Mouse (Mus musculus): Measurements from ENCODE around the gene Tcf3. TPM values are rescaled to one million over a fixed set of nuclear protein-coding genes. Genes with fewer than 3 reads are reported as not detected.
A peak's percentile ranks its signal among the peaks of the same experiment; 100 is the strongest.

The Tcf3 gene
- total and polyA plus RNA-seq, 2 experiments: 6.4 to 20.2 TPM

- Histone ChIP-seq H3K27ac (replicated peaks; ENCODE audit: insufficient read depth, low read depth, low read length) (no peak overlapping the region), H3K79me2 (ENCODE audit: control insufficient read depth, insufficient read depth, low read length) (no peaks in the 10 kb centered on the region), H3K9ac (ENCODE audit: low read depth, low read length) (no peak overlapping the region), H3K4me1 (ENCODE audit: control insufficient read depth, insufficient read depth, low read length) (peaks cover 7% of the 10 kb centered on the region; the same call in 1 of the 2 replicates), H3K36me3 (ENCODE audit: control insufficient read depth, insufficient read depth, low read length) (no peaks in the 10 kb centered on the region), H3K4me3 (ENCODE audit: insufficient read depth, low read depth, low read length) (no peak overlapping the region), H3K27me3 (ENCODE audit: control insufficient read depth, insufficient read depth, low read length) (no peaks in the 10 kb centered on the region)
- DNase-seq (ENCODE audit: extremely low read depth, low read depth, low spot score): peak; percentile 18
- 89% methylated on average over 7 of the region's 8 CpGs for WGBS
- TF ChIP-seq POLR2A (IDR thresholded peaks at IDR 0.05; ENCODE audit: extremely low read depth, insufficient read depth, low read length) (no peak), CTCF (IDR thresholded peaks at IDR 0.05; ENCODE audit: low read depth, low read length) (no peak)
Measured at GRCm38 (mm10) chr10:80443575-80444278, 10.3 kb upstream of the Tcf3 start.

- no peaks in the 10 kb centered on the region for H3K36me3 ChIP-seq (ENCODE audit: control insufficient read depth, insufficient read depth, low read length)
- no peak for DNase-seq (ENCODE audit: extremely low read depth, low read depth, low spot score)
- no peak overlapping the region for H3K27ac ChIP-seq (replicated peaks; ENCODE audit: insufficient read depth, low read depth, low read length)
- TF ChIP-seq POLR2A (IDR thresholded peaks at IDR 0.05; ENCODE audit: extremely low read depth, insufficient read depth, low read length) (no peak), CTCF (IDR thresholded peaks at IDR 0.05; ENCODE audit: low read depth, low read length) (no peak)
- peaks cover 10% of the 10 kb centered on the region; the same call in 1 of the 2 replicates for H3K4me1 ChIP-seq (ENCODE audit: control insufficient read depth, insufficient read depth, low read length)
- no peak overlapping the region for H3K9ac ChIP-seq (ENCODE audit: low read depth, low read length)
- WGBS: 80% methylated on average over 2 of the region's 2 CpGs
- H3K4me3 ChIP-seq (ENCODE audit: insufficient read depth, low read depth, low read length): no peak overlapping the region
- H3K79me2 ChIP-seq (ENCODE audit: control insufficient read depth, insufficient read depth, low read length): no peaks in the 10 kb centered on the region
- H3K27me3 ChIP-seq (ENCODE audit: control insufficient read depth, insufficient read depth, low read length): no peaks in the 10 kb centered on the region
Measured at GRCm38 (mm10) chr10:80442989-80443388, 9.5 kb upstream of the Tcf3 start.

GRCm38 (mm10) chr10:80441598-80441997 lies 8.2 kb upstream of the Tcf3 start:
- peak overlapping the region; percentile 74 for H3K27ac ChIP-seq (replicated peaks; ENCODE audit: insufficient read depth, low read depth, low read length)
- H3K36me3 ChIP-seq (ENCODE audit: control insufficient read depth, insufficient read depth, low read length): no peaks in the 10 kb centered on the region
- no peaks in the 10 kb centered on the region for H3K27me3 ChIP-seq (ENCODE audit: control insufficient read depth, insufficient read depth, low read length)
- 47% methylated on average over 8 of the region's 8 CpGs for WGBS
- TF ChIP-seq CTCF (IDR thresholded peaks at IDR 0.05; ENCODE audit: low read depth, low read length) (peak; percentile 48), POLR2A (IDR thresholded peaks at IDR 0.05; ENCODE audit: extremely low read depth, insufficient read depth, low read length) (no peak)
- peak; percentile 83 for DNase-seq (ENCODE audit: extremely low read depth, low read depth, low spot score)
- no peak overlapping the region; the same call in 1 of the 2 replicates for H3K9ac ChIP-seq (ENCODE audit: low read depth, low read length)
- no peak overlapping the region for H3K4me3 ChIP-seq (ENCODE audit: insufficient read depth, low read depth, low read length)
- peaks cover 13% of the 10 kb centered on the region for H3K4me1 ChIP-seq (ENCODE audit: control insufficient read depth, insufficient read depth, low read length)
- no peaks in the 10 kb centered on the region for H3K79me2 ChIP-seq (ENCODE audit: control insufficient read depth, insufficient read depth, low read length)

- no peaks in the 10 kb centered on the region for H3K79me2 ChIP-seq (ENCODE audit: control insufficient read depth, insufficient read depth, low read length)
- no peak overlapping the region for H3K27ac ChIP-seq (replicated peaks; ENCODE audit: insufficient read depth, low read depth, low read length)
- H3K4me3 ChIP-seq (ENCODE audit: insufficient read depth, low read depth, low read length): no peak overlapping the region
- peaks cover 13% of the 10 kb centered on the region for H3K4me1 ChIP-seq (ENCODE audit: control insufficient read depth, insufficient read depth, low read length)
- no peaks in the 10 kb centered on the region for H3K36me3 ChIP-seq (ENCODE audit: control insufficient read depth, insufficient read depth, low read length)
- DNase-seq (ENCODE audit: extremely low read depth, low read depth, low spot score): no peak
- H3K27me3 ChIP-seq (ENCODE audit: control insufficient read depth, insufficient read depth, low read length): no peaks in the 10 kb centered on the region
- H3K9ac ChIP-seq (ENCODE audit: low read depth, low read length): no peak overlapping the region
- TF ChIP-seq POLR2A (IDR thresholded peaks at IDR 0.05; ENCODE audit: extremely low read depth, insufficient read depth, low read length): no peak
- TF ChIP-seq CTCF (IDR thresholded peaks at IDR 0.05; ENCODE audit: low read depth, low read length): no peak
Measured at GRCm38 (mm10) chr10:80440031-80440430, 6.6 kb upstream of the Tcf3 start.

GRCm38 (mm10) chr10:80437973-80438372 lies 4.5 kb upstream of the Tcf3 start:
- peak overlapping the region; percentile 67 for H3K27ac ChIP-seq (replicated peaks; ENCODE audit: insufficient read depth, low read depth, low read length)
- no peaks in the 10 kb centered on the region for H3K36me3 ChIP-seq (ENCODE audit: control insufficient read depth, insufficient read depth, low read length)
- H3K27me3 ChIP-seq (ENCODE audit: control insufficient read depth, insufficient read depth, low read length): no peaks in the 10 kb centered on the region
- TF ChIP-seq CTCF (IDR thresholded peaks at IDR 0.05; ENCODE audit: low read depth, low read length) (no peak), POLR2A (IDR thresholded peaks at IDR 0.05; ENCODE audit: extremely low read depth, insufficient read depth, low read length) (no peak)
- peak overlapping the region; percentile 24; the same call in 1 of the 2 replicates for H3K9ac ChIP-seq (ENCODE audit: low read depth, low read length)
- H3K79me2 ChIP-seq (ENCODE audit: control insufficient read depth, insufficient read depth, low read length): peaks cover 4% of the 10 kb centered on the region; the same call in 1 of the 2 replicates
- 20% methylated on average over 4 of the region's 4 CpGs for WGBS
- DNase-seq (ENCODE audit: extremely low read depth, low read depth, low spot score): peak; percentile 76
- H3K4me3 ChIP-seq (ENCODE audit: insufficient read depth, low read depth, low read length): no peak overlapping the region
- H3K4me1 ChIP-seq (ENCODE audit: control insufficient read depth, insufficient read depth, low read length): peaks cover 17% of the 10 kb centered on the region

- peak overlapping the region; percentile 72 for H3K27ac ChIP-seq (replicated peaks; ENCODE audit: insufficient read depth, low read depth, low read length)
- peaks cover 17% of the 10 kb centered on the region for H3K4me1 ChIP-seq (ENCODE audit: control insufficient read depth, insufficient read depth, low read length)
- H3K27me3 ChIP-seq (ENCODE audit: control insufficient read depth, insufficient read depth, low read length): no peaks in the 10 kb centered on the region
- no peak overlapping the region for H3K4me3 ChIP-seq (ENCODE audit: insufficient read depth, low read depth, low read length)
- WGBS: 16% methylated on average over 9 of the region's 9 CpGs
- DNase-seq (ENCODE audit: extremely low read depth, low read depth, low spot score): peak; percentile 82
- TF ChIP-seq CTCF (IDR thresholded peaks at IDR 0.05; ENCODE audit: low read depth, low read length) (no peak), POLR2A (IDR thresholded peaks at IDR 0.05; ENCODE audit: extremely low read depth, insufficient read depth, low read length) (no peak)
- H3K79me2 ChIP-seq (ENCODE audit: control insufficient read depth, insufficient read depth, low read length): peaks cover 9% of the 10 kb centered on the region; the same call in 1 of the 2 replicates
- no peaks in the 10 kb centered on the region for H3K36me3 ChIP-seq (ENCODE audit: control insufficient read depth, insufficient read depth, low read length)
- no peak overlapping the region for H3K9ac ChIP-seq (ENCODE audit: low read depth, low read length)
Measured at GRCm38 (mm10) chr10:80436276-80436675, 2.8 kb upstream of the Tcf3 start.

Data from liver, adult 2 months (tissue).